Mouse (Mus musculus) hindbrain, embryonic 10.5 days (tissue): ENCODE data around the gene Iqca. TPM values are rescaled to one million over a fixed set of nuclear protein-coding genes. Genes with fewer than 3 reads are reported as not detected.

ENCODE experiments used
- polyA plus RNA-seq: library from polyadenylated mRNA; unstranded; fragments of >200 nt; fragmentation: Nextera tagmentation; extraction: Ambion mirVana; gene quantifications from 2 replicates; pipeline ENCODE4 v1.2.1, GENCODE M21; 2016

The Iqca gene
- polyA plus RNA-seq, 1 experiment from 2014 or later, result 1.4 TPM

Other genes with a start within 250 kb of the Iqca start
- 27.2 and 41.2 TPM in 2 replicates for gene Gbx2, start 222.2 kb downstream of the Iqca start, polyA plus RNA-seq
- gene Asb18, start 138.7 kb downstream of the Iqca start, polyA plus RNA-seq, result 0.09 and 0.22 TPM in 2 replicates
- gene Ackr3, start 50.6 kb upstream of the Iqca start, polyA plus RNA-seq, result 19.2 and 22.3 TPM in 2 replicates